ENCODE assay signal across 8 mouse cellular contexts in the genomic region with DNA sequence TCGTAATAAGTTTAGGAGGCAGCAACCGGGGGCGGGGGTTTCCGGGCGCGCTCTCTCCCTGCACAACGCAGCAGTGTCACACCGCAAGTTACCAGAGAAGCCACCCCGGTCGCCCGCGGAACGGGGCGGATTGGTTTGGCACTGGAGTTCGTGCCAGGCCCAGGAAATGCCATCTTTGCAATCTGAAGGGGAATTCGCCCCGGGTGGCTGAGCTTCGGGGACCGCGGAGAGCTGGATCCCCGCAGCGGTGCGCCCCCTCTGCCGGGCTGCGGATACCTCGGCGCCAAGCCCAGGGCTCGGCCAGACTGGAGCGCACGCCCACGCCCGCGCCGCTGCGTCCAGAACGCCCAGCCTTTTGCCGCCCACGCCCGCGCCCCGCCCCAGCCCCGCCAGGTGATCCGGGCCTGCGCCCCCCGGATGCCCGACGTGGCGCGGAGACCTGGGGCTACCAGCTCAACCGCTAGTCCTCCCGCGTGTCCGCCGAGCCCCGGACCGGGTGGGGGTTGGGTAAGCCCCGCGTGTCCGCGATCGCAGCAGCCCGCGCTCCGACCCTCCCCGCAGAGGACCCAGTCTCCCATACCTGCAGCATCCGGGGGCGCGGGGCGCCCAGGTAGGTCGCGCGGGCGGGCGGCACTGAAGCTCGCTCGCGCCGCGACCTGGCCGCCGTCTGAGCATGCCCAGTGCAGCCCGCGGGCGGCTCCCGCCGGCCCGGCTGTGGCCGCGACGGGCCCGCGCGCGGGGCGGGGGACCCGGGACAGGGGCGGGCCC. TPM values are rescaled to one million over a fixed set of nuclear protein-coding genes. Genes with fewer than 3 reads are reported as not detected.
A peak's percentile ranks its signal among the peaks of the same experiment; 100 is the strongest.
DNase-seq lines count a peak whose midpoint lies in the region; ATAC-seq lines count a peak whose summit lies in the region.

No protein-coding gene starts in this region.

- H3K9ac ChIP-seq in hindbrain, embryonic 13.5 days: peak overlapping the region; percentile 81

- H3K27me3 ChIP-seq in hindbrain, embryonic 13.5 days: peaks cover 49% of the 10 kb centered on the region

- peak overlapping the region; percentile 88 for H3K4me2 ChIP-seq in hindbrain, embryonic 13.5 days

- H3K9me3 ChIP-seq in hindbrain, embryonic 13.5 days: no peaks in the 10 kb centered on the region

- H3K4me1 ChIP-seq in hindbrain, embryonic 13.5 days (replicated peaks): peaks cover 44% of the 10 kb centered on the region

- peak; percentile 52; the same call in 1 of the 2 replicates for ATAC-seq in hindbrain, embryonic 13.5 days (ENCODE audit: low FRiP score)

- peak; percentile 75 for DNase-seq in NIH3T3 (ENCODE audit: low read depth)
- peak; percentile 75 to 77 for DNase-seq in cerebellum, postnatal 10 days
- peak; percentile 57 to 67 for DNase-seq in frontal cortex, postnatal 36 days (ENCODE audit: low spot score in 2 of 2)
- peak; percentile 62 to 66 for DNase-seq in layer of hippocampus, postnatal 36 days
- peak; percentile 52 for DNase-seq in lung, postnatal 36 days
- peak; percentile 55 for DNase-seq in right cerebral cortex, adult 18-20 months
- DNase-seq in urinary bladder, postnatal 25 days (ENCODE audit: low spot score): peak; percentile 76

- under 1% methylated on average over 96 of the region's 97 CpGs for WGBS in hindbrain, embryonic 13.5 days

- peak overlapping the region; percentile 60 for H3K27ac ChIP-seq in hindbrain, embryonic 13.5 days

- H3K36me3 ChIP-seq in hindbrain, embryonic 13.5 days: no peaks in the 10 kb centered on the region

- H3K4me3 ChIP-seq in hindbrain, embryonic 13.5 days: peak overlapping the region; percentile 74

RNA-seq across cellular contexts. Expression of a gene that starts 1.8 kb away (rescaled TPM):
- polyA plus RNA-seq in hindbrain, embryonic 13.5 days (2015; fragmentation: Nextera tagmentation; extraction: Ambion mirVana): 3.9 and 4.5 TPM in 2 replicates
- 10 to 100 TPM; 74.8 to 79.2 TPM for total RNA-seq in layer of hippocampus, postnatal 36 days (2021)

Comparison
In these comparisons a context has a peak if more than half of its experiments do, and no peak if none do; other contexts are left out.
1. Peak in every context shown above with its lines: DNase-seq, ATAC-seq, H3K4me3 ChIP-seq and H3K27ac ChIP-seq.